Mouse (Mus musculus) lung, postnatal 25 days (tissue): Measurements from ENCODE around the gene Cdyl.
A peak's percentile ranks its signal among the peaks of the same experiment; 100 is the strongest.

Source experiments
- DNase-seq: peaks from one replicate; pipeline ENCODE4 v3.0.0; 2022; ENCODE audit warnings: low spot score

Gene Cdyl

GRCm38 (mm10) chr13:35659406-35659985, at the start of gene Cdyl:
Cdyl (plus strand) TSS chr13:35659833.
- DNase-seq = no peak

- DNase-seq = no peak
These were observed 48.9 kb upstream of the Cdyl start for GRCm38 (mm10) chr13:35610718-35611117.

DNA sequence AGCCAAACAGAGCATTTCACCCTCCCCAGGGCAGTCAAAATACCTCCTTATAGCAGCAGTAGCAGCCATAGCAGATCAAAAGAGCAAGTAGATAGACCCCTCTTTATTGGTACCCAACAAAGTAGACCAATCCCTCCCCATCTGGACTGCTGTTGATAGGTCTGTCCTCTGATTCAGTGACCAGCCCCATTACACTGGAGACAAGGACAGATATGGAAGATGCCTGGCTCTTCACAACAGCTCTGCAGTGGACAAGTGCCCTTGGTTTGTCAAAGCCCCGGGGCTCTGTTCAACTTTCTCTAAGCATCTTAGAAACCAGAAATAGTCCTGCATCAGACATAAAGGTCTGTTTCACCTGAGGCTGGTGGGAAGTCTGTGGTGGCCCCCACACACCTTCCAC, 47.1 kb upstream of the Cdyl start:
- no peak for DNase-seq

- DNase-seq = no peak
These were observed 44.7 kb upstream of the Cdyl start for GRCm38 (mm10) chr13:35614832-35615479.

GRCm38 (mm10) chr13:35616524-35617099, 43.0 kb upstream of the Cdyl start:
- no peak for DNase-seq

GRCm38 (mm10) chr13:35619356-35619755, 40.3 kb upstream of the Cdyl start:
- DNase-seq = no peak

GRCm38 (mm10) chr13:35620756-35621155, 38.9 kb upstream of the Cdyl start:
- no peak for DNase-seq

- no peak for DNase-seq
These were observed 34.8 kb upstream of the Cdyl start for GRCm38 (mm10) chr13:35624831-35625230.

- no peak for DNase-seq
These were observed 34.1 kb upstream of the Cdyl start for GRCm38 (mm10) chr13:35625556-35625955.

GRCm38 (mm10) chr13:35627319-35627718, 32.3 kb upstream of the Cdyl start:
- no peak for DNase-seq

GRCm38 (mm10) chr13:35647132-35647823, 12.4 kb upstream of the Cdyl start:
- DNase-seq = no peak

DNA sequence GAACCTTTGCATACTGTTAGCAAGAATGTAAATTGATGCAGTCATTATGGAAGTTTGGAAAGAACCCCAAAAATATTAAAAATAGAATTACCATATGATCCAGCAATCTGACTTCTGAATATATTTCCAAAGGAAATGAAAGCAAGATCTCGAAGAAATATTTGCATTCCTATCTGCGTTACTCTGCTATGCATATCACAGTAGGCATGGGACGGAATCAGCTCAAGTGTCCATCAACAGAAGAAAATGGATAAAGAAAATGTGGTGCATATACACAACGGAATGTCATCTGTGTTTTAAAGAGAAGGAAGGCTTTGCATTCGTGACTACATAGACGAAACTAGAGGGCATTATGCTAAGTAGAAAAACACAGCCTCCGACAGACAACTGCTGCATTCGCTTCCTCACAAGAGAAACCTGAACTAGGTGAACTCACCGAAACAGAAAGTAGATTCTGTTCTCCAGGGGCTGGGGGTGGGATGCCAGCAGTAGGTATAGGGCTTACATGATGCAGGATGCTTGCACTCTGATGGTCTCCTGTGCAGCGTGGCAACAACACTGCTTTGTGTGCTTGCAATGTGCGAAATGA, 9.3 kb upstream of the Cdyl start:
- DNase-seq = no peak

GRCm38 (mm10) chr13:35652851-35653250, 6.8 kb upstream of the Cdyl start:
- no peak for DNase-seq

DNA sequence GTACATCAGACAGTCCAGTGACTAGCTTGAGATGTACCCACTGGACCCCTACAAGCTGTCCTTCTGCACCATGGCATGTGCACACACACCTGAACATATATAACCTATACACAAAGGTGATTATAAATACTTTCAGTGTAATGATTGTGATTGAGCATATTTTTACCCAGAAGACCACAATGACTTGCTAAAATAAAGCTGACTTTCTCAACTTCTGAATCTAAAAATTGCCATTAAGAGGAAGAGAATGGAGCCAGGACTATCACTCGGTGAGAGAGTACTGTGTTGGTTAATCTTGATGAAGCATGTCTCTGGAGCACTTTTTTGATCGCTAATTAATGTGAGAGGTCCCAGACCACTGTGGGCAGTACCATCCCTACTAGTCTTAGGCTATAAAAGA, 2.8 kb upstream of the Cdyl start:
- no peak for DNase-seq

GRCm38 (mm10) chr13:35665456-35665855, 5.8 kb downstream of the Cdyl start:
- peak; percentile 43 for DNase-seq

DNA sequence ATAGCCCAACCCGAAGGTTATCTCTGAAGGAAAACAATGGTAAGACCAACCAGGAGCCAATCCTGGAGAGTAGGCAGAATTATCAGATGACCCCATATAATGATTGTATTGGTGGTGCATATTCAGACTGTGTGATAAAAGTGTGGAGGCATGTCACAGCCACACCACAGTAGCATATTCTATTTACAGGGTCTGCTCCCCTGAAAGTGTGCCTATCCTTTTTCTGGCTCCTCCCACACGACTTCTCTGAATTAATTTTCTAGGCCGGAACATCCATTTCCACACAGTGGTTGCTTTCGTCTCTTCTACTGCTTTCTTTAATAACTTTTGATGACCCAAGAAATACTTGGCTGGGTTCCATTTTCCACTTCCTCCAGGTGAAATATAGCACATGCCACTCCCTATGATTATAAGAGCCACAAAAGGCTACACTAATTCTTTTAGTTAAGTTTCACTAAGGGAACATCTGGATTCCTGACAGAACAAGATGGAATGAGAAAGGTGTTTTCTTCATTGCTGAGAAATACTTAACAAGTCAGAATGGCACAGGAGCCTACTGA, 10.4 kb downstream of the Cdyl start:
- no peak for DNase-seq

- DNase-seq = no peak
These were observed 11.2 kb downstream of the Cdyl start for GRCm38 (mm10) chr13:35670875-35671274.

DNA sequence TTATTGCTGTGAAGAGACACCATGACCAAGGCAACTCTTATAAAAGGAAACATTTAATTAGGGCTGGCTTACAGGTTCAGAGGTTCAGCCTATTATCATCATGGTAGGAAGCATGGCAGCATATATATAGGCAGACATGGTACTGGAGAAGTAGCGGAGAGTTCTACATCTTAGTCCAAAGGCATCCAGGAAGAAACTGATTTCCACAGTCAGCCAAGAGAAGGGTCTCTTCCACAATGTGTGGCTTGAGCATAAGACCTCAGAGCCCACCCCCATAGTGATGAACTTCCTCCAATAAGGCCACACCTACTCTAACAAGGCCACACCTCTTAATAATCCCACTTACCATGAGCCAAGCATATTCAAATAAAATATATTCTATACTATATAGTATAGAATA, 17.3 kb downstream of the Cdyl start:
- no peak for DNase-seq

- no peak for DNase-seq
These were observed 17.9 kb downstream of the Cdyl start for GRCm38 (mm10) chr13:35677433-35678051.

GRCm38 (mm10) chr13:35678691-35679090, 19.1 kb downstream of the Cdyl start:
- DNase-seq = no peak

DNA sequence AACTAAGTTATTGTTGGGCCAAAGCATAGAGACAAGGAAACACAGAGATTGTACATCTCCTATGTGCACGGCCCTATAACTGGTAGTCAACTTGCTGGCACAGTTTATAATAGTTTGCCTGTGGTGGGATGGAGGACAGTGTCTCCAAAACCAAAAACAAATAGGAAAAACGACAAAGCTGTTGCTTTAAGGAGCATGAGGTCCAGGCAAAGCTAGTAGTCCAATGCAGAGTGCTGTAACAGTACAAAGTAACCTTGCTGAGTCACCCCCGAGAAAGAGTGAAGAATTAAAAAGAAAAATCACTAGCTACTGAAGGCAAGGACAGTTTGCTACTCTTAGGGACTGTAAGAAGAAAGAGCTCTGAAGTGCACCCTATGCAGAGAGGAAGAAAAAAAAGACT, 21.7 kb downstream of the Cdyl start:
- DNase-seq = no peak

- DNase-seq = no peak
These were observed 26.6 kb downstream of the Cdyl start for GRCm38 (mm10) chr13:35686273-35686672.
